Mouse (Mus musculus): ENCODE measurements at regions not wholly inside any gene's neighbourhood (a gene's known extent, or its start where the extent isn't known, plus 50 kb on each side); places are given as distances from the start of the nearest gene placed in this dataset.

- DNase-seq: no peak
These were observed 170.2 kb downstream of the Btg1 start for GRCm38 (mm10) chr10:96786903-96787571.

GRCm38 (mm10) chr10:96787572-96787946 is 170.8 kb downstream of the Btg1 start:
- no peak for DNase-seq

GRCm38 (mm10) chr10:96788352-96789016 is 171.7 kb downstream of the Btg1 start:
- DNase-seq: no peak

GRCm38 (mm10) chr10:96797116-96797515 is 180.3 kb downstream of the Btg1 start:
- DNase-seq: no peak

- no peak for DNase-seq
These were observed 184.0 kb downstream of the Btg1 start for GRCm38 (mm10) chr10:96800801-96801200.

GRCm38 (mm10) chr10:96804030-96804784 is 187.4 kb downstream of the Btg1 start:
- DNase-seq: no peak

- DNase-seq: no peak
These were observed 189.8 kb downstream of the Btg1 start for GRCm38 (mm10) chr10:96806579-96806978.

- no peak for DNase-seq
These were observed 205.0 kb downstream of the Btg1 start for GRCm38 (mm10) chr10:96821852-96822251.

GRCm38 (mm10) chr10:96822344-96823335 is 205.8 kb downstream of the Btg1 start:
- peak; percentile 42 to 64 for DNase-seq

- no peak for DNase-seq
These were observed 209.5 kb downstream of the Btg1 start for GRCm38 (mm10) chr10:96826234-96826788.

- no peak for DNase-seq
These were observed 211.2 kb downstream of the Btg1 start for GRCm38 (mm10) chr10:96827971-96828370.

- DNase-seq: no peak
These were observed 211.9 kb downstream of the Btg1 start for GRCm38 (mm10) chr10:96828581-96829246.

- DNase-seq: no peak
These were observed 214.3 kb downstream of the Btg1 start for GRCm38 (mm10) chr10:96831071-96831470.

GRCm38 (mm10) chr10:96837230-96837629 is 220.4 kb downstream of the Btg1 start:
- DNase-seq: no peak

GRCm38 (mm10) chr10:96841128-96841527 is 224.3 kb downstream of the Btg1 start:
- no peak for DNase-seq

- DNase-seq: no peak
These were observed 225.2 kb downstream of the Btg1 start for GRCm38 (mm10) chr10:96841956-96842355.

GRCm38 (mm10) chr10:96845906-96846305 is 229.1 kb downstream of the Btg1 start:
- DNase-seq: no peak

GRCm38 (mm10) chr10:96847028-96847427 is 230.2 kb downstream of the Btg1 start:
- DNase-seq: no peak

- peak; percentile 13 to 44 for DNase-seq
These were observed 230.8 kb downstream of the Btg1 start for GRCm38 (mm10) chr10:96847433-96848165.

GRCm38 (mm10) chr10:96848496-96848895 is 231.7 kb downstream of the Btg1 start:
- DNase-seq: no peak

GRCm38 (mm10) chr10:96860366-96860765 is 243.6 kb downstream of the Btg1 start:
- DNase-seq: no peak
